Mouse (Mus musculus) lung, embryonic 14.5 days (tissue): ENCODE measurements around the gene Gm17482. TPM values are rescaled to one million over a fixed set of nuclear protein-coding genes. Genes with fewer than 3 reads are reported as not detected.

ENCODE experiments used
- ATAC-seq: fragments of 200-750 bp; cut with Nextera tagmentation; 2 replicates; pipeline ENCODE4 v1.8.0; 2017; ENCODE audit warnings: mild to moderate bottlenecking, moderate TSS enrichment, moderate library complexity; ENCODE audit not compliant: insufficient read depth
- DNase-seq: peaks from one replicate; pipeline ENCODE4 v3.0.0-alpha.2; 2015
- H3K27ac ChIP-seq: fragments of 300-500 bp; sonication (generic); 2 replicates; pipeline ENCODE4 v1.5.1; 2014; ENCODE audit warnings: low read depth, mild to moderate bottlenecking, moderate library complexity
- H3K27me3 ChIP-seq: fragments of 300-500 bp; sonication (generic); 2 replicates; pipeline ENCODE4 v1.6.1; 2014; ENCODE audit warnings: low read length, control low read depth; ENCODE audit not compliant: insufficient read depth
- H3K36me3 ChIP-seq: fragments of 300-500 bp; sonication (generic); 2 replicates; pipeline ENCODE4 v1.6.1; 2014; ENCODE audit warnings: control low read depth; ENCODE audit not compliant: insufficient read depth
- H3K4me1 ChIP-seq: fragments of 300-500 bp; sonication (generic); 2 replicates; pipeline ENCODE4 v1.6.1; 2014; ENCODE audit warnings: antibody characterized with exemption, control low read depth; ENCODE audit not compliant: insufficient read depth
- H3K4me2 ChIP-seq: fragments of 300-500 bp; sonication (generic); 2 replicates; pipeline ENCODE4 v1.6.1; 2014; ENCODE audit warnings: mild to moderate bottlenecking
- H3K4me3 ChIP-seq: fragments of 300-500 bp; sonication (generic); 2 replicates; pipeline ENCODE4 v1.5.1; 2014; ENCODE audit warnings: low read depth, low read length
- H3K9ac ChIP-seq: fragments of 300-500 bp; sonication (generic); 2 replicates; pipeline ENCODE4 v1.6.1; 2014
- H3K9me3 ChIP-seq: fragments of 300-500 bp; sonication (generic); 2 replicates; pipeline ENCODE4 v1.6.1; 2016; ENCODE audit warnings: low read depth, low read length, control low read depth
- CTCF ChIP-seq: IDR thresholded peaks from 2 replicates; pipeline ENCODE4 v1.5.1; 2016; ENCODE audit warnings: antibody characterized with exemption, low read depth
- WGBS: fragments of 180-500 bp; shearing (Covaris S2); extraction: QIAGEN DNeasy Blood & Tissue Kit; methylation state at CpG from one replicate; pipeline ENCODE4 v1.1.7; 2014; 5-methylcytosine and 5-hydroxymethylcytosine counted together
- polyA plus RNA-seq: library from polyadenylated mRNA; unstranded; fragments of >200 nt; fragmentation: Nextera tagmentation; extraction: Ambion mirVana; gene quantifications from 2 replicates; pipeline ENCODE4 v1.2.1, GENCODE M21; 2014

The Gm17482 gene
- polyA plus RNA-seq, 1 experiment from 2014 or later, result not detected

DNA sequence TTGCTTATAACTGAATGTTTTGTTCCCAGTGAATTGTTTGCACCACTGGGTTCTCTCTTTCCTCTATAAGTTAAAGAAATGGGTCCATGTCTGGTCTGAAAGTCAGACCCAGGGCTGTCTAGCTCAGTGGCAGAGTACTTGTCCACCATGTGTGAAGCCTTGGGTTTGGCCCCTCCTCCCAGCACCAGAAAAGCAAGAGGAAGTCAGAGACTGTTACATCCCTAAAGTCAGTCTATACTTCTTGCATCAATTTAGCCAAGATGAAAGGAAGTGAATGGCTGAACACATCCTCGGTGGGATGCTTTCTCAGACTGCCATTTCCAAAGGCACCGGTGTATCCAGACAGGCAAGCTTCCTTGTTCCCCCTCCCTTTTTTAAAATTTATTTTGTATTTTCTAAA lies 63.9 kb downstream of the Gm17482 start:
- H3K4me1 ChIP-seq, result no peaks in the 10 kb centered on the region
- H3K4me2 ChIP-seq, result no peak overlapping the region
- no peaks in the 10 kb centered on the region for H3K9me3 ChIP-seq
- no peak overlapping the region for H3K9ac ChIP-seq
- no peak for DNase-seq
- H3K27me3 ChIP-seq, result no peaks in the 10 kb centered on the region
- no peak overlapping the region for H3K27ac ChIP-seq
- no peak for ATAC-seq
- H3K4me3 ChIP-seq, result no peak overlapping the region
- no peaks in the 10 kb centered on the region for H3K36me3 ChIP-seq
- TF ChIP-seq CTCF, result no peak
- WGBS, result 67% methylated on average over 2 of the region's 2 CpGs

DNA sequence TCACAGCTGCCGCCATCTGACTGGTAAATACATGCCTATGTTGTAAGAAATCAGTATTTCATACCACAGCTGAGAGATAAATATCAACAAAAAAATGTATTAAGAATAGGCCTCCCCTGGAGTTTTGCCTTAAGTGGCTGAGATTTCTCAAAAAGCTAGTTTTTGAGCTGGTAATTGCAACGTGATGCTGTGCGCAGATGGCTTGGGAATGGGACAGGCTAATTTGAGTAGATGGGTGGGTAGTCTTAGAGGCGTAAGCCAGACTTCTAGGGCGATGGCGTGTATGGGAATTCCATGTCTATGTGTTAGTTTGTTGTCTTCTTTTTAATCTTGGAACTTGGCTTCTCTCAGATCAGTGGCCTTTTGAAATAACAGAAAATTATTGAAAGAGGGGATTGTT lies 64.7 kb downstream of the Gm17482 start:
- TF ChIP-seq CTCF, result no peak

DNA sequence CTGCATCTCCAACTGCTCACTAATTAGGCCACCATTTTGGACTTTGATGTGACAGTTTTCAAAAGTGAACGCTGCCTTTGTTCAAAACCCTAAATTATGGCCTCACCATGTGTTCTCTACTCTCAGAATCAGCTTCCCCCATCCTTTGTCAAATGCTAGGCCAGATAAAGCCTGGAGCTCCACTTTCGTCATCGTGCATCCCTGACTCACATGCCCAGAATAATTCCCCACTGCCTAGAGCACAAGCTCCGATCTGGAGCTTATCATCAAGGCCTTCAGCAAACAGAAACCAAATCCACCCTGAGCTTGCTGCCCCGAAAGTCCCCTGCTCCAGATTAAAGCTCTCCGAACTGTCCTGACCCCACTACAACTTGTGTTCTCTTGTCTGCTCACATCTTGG lies 65.5 kb downstream of the Gm17482 start:
- no peak overlapping the region for H3K4me3 ChIP-seq
- no peak overlapping the region for H3K27ac ChIP-seq
- ATAC-seq (no peak), DNase-seq (no peak)
- TF ChIP-seq CTCF, result no peak
- H3K4me1 ChIP-seq, result no peaks in the 10 kb centered on the region
- H3K27me3 ChIP-seq, result no peaks in the 10 kb centered on the region
- no peak overlapping the region for H3K4me2 ChIP-seq
- no peak overlapping the region for H3K9ac ChIP-seq
- H3K9me3 ChIP-seq, result no peaks in the 10 kb centered on the region
- WGBS, result 56% methylated on average over 6 of the region's 6 CpGs
- H3K36me3 ChIP-seq, result no peaks in the 10 kb centered on the region

More for the DNA sequence above, 64.7 kb downstream of the Gm17482 start:
- 89% methylated on average over 6 of the region's 6 CpGs for WGBS
- Histone ChIP-seq H3K4me1 (no peaks in the 10 kb centered on the region), H3K36me3 (no peaks in the 10 kb centered on the region), H3K4me3 (no peak overlapping the region), H3K9me3 (no peaks in the 10 kb centered on the region), H3K27me3 (no peaks in the 10 kb centered on the region), H3K27ac (no peak overlapping the region), H3K9ac (no peak overlapping the region), H3K4me2 (no peak overlapping the region)
- ATAC-seq, result no peak
- DNase-seq, result no peak

DNA sequence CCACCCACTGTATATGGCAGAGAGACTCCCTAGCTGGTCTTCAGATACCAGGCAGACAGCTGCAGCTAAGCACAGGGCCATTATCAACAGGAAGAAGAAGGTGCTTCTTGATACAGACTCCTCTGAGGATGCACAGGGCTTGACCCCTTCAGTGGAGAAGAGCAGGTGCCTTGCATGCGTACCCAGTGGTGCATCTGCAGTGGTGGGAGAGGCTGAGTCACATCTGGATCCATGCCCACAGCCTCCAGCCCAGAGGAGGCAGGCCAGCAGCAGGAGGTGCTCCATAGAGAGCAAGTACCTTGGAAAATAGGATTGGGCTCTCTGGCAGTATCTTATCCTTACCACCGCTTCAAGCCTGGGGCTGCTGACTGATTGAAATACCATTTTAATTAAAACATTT lies 66.7 kb downstream of the Gm17482 start:
- TF ChIP-seq CTCF, result no peak
- no peak overlapping the region for H3K4me3 ChIP-seq
- H3K36me3 ChIP-seq, result no peaks in the 10 kb centered on the region
- ATAC-seq, result no peak
- no peak overlapping the region for H3K4me2 ChIP-seq
- DNase-seq, result no peak
- no peaks in the 10 kb centered on the region for H3K9me3 ChIP-seq
- 74% methylated on average over 2 of the region's 2 CpGs for WGBS
- H3K27me3 ChIP-seq, result no peaks in the 10 kb centered on the region
- no peak overlapping the region for H3K27ac ChIP-seq
- no peaks in the 10 kb centered on the region for H3K4me1 ChIP-seq
- H3K9ac ChIP-seq, result no peak overlapping the region

DNA sequence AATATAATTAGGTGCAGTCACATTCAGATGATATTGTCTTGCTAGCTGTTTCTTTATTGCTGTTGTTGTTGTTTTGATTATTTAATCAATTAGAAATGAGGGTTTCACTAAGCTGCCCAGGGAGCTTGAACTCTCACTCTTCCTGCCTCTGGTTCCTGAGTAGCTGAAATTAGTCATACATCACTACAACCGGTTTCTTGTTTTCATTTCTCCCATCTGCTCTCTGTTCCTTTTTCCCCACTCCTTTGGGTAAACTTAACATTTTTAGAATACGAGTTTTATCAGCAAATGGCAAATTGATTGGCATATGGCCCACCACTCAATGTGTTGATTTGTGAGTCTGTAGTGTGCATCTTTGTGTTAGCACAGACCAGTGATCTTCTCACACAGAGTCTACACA lies 80.0 kb downstream of the Gm17482 start:
- WGBS, result 53% methylated on average over 2 of the region's 2 CpGs
- H3K4me3 ChIP-seq, result no peak overlapping the region
- ATAC-seq (no peak), DNase-seq (no peak)
- no peaks in the 10 kb centered on the region for H3K4me1 ChIP-seq
- no peak overlapping the region for H3K27ac ChIP-seq
- no peaks in the 10 kb centered on the region for H3K9me3 ChIP-seq
- H3K36me3 ChIP-seq, result no peaks in the 10 kb centered on the region
- no peak overlapping the region for H3K9ac ChIP-seq
- H3K27me3 ChIP-seq, result no peaks in the 10 kb centered on the region
- H3K4me2 ChIP-seq, result no peak overlapping the region
- TF ChIP-seq CTCF, result no peak

Other genes with a start within 250 kb of the Gm17482 start
- gene Tamm41, start 189.5 kb upstream of the Gm17482 start, polyA plus RNA-seq, result 76.2 and 76.7 TPM in 2 replicates
- 0.72 and 1.7 TPM in 2 replicates for gene Syn2, start 92.4 kb upstream of the Gm17482 start, polyA plus RNA-seq
- gene Timp4, start 24.9 kb downstream of the Gm17482 start, polyA plus RNA-seq, result 1.1 and 2.3 TPM in 2 replicates
- gene Pparg, start 133.6 kb downstream of the Gm17482 start, polyA plus RNA-seq, result 2.2 and 2.5 TPM in 2 replicates